Mouse (Mus musculus): ENCODE measurements around the gene Pkib.

- TF ChIP-seq CTCF (IDR thresholded peaks at IDR 0.05; ENCODE audit: insufficient read depth, low read length) (no peak), POLR2A (IDR thresholded peaks at IDR 0.05; ENCODE audit: borderline replicate concordance, extremely low read depth, low read depth, low read length) (no peak)
These were observed 113.7 kb downstream of the Pkib start for GRCm38 (mm10) chr10:57745452-57745851.

Measured in lung, adult 2 months (tissue).